Mouse (Mus musculus) forebrain, embryonic 10.5 days (tissue): ENCODE results near the gene C1rl. TPM values are rescaled to one million over a fixed set of nuclear protein-coding genes. Genes with fewer than 3 reads are reported as not detected.
"Not testable (repeated sequence)": the region's sequence is repeated elsewhere in the genome, so short reads cannot be mapped to it uniquely, and the experiment has no call there.

Experiments used
- DNase-seq: peaks from one replicate; pipeline ENCODE4 v3.0.0-alpha.2; 2017; ENCODE audit warnings: low spot score; ENCODE audit errors: extremely low spot score
- H3K27ac ChIP-seq: fragments of 300-500 bp; sonication (generic); 2 replicates; pipeline ENCODE4 v1.5.1; 2016; ENCODE audit warnings: mild to moderate bottlenecking
- H3K27me3 ChIP-seq: fragments of 300-500 bp; sonication (generic); 2 replicates; pipeline ENCODE4 v1.6.1; 2016; ENCODE audit warnings: mild to moderate bottlenecking; ENCODE audit not compliant: poor library complexity, severe bottlenecking
- H3K36me3 ChIP-seq: fragments of 300-500 bp; sonication (generic); replicated peaks from 2 replicates; pipeline ENCODE4 v1.6.1; 2016; ENCODE audit warnings: mild to moderate bottlenecking, moderate library complexity
- H3K4me1 ChIP-seq: fragments of 300-500 bp; sonication (generic); 2 replicates; pipeline ENCODE4 v1.6.1; 2016
- H3K4me3 ChIP-seq: fragments of 300-500 bp; sonication (generic); 2 replicates; pipeline ENCODE4 v1.5.1; 2016; ENCODE audit warnings: mild to moderate bottlenecking, moderate library complexity
- H3K9me3 ChIP-seq: fragments of 300-500 bp; sonication (generic); 2 replicates; pipeline ENCODE4 v1.6.1; 2016; ENCODE audit warnings: mild to moderate bottlenecking, moderate library complexity
- WGBS: fragments of 180-500 bp; shearing (Covaris S2); methylation state at CpG from one replicate; pipeline ENCODE4 v1.1.7; 2016; 5-methylcytosine and 5-hydroxymethylcytosine counted together
- polyA plus RNA-seq: library from polyadenylated mRNA; unstranded; fragments of >200 nt; fragmentation: Nextera tagmentation; extraction: Ambion mirVana; gene quantifications from 2 replicates; pipeline ENCODE4 v1.2.1, GENCODE M21; 2016

Gene C1rl
- polyA plus RNA-seq, 1 experiment from 2014 or later: 0.11 TPM

GRCm38 (mm10) chr6:124476796-124477195 lies 16.1 kb upstream of the C1rl start:
- 91% methylated on average over 11 of the region's 11 CpGs for WGBS
- Histone ChIP-seq H3K4me1 (no peaks in the 10 kb centered on the region; the same call in 1 of the 2 replicates), H3K9me3 (no peaks in the 10 kb centered on the region), H3K27me3 (no peaks in the 10 kb centered on the region), H3K27ac (no peak overlapping the region), H3K4me3 (no peak overlapping the region), H3K36me3 (no peaks in the 10 kb centered on the region)
- DNase-seq: no peak

- H3K27me3 ChIP-seq: no peaks in the 10 kb centered on the region
- no peak overlapping the region for H3K4me3 ChIP-seq
- H3K4me1 ChIP-seq: no peaks in the 10 kb centered on the region; the same call in 1 of the 2 replicates
- no peaks in the 10 kb centered on the region for H3K9me3 ChIP-seq
- 79% methylated on average over 5 of the region's 5 CpGs for WGBS
- H3K36me3 ChIP-seq: no peaks in the 10 kb centered on the region
- DNase-seq: no peak
- H3K27ac ChIP-seq: no peak overlapping the region
These were observed 15.7 kb upstream of the C1rl start for GRCm38 (mm10) chr6:124477221-124477655.

DNA sequence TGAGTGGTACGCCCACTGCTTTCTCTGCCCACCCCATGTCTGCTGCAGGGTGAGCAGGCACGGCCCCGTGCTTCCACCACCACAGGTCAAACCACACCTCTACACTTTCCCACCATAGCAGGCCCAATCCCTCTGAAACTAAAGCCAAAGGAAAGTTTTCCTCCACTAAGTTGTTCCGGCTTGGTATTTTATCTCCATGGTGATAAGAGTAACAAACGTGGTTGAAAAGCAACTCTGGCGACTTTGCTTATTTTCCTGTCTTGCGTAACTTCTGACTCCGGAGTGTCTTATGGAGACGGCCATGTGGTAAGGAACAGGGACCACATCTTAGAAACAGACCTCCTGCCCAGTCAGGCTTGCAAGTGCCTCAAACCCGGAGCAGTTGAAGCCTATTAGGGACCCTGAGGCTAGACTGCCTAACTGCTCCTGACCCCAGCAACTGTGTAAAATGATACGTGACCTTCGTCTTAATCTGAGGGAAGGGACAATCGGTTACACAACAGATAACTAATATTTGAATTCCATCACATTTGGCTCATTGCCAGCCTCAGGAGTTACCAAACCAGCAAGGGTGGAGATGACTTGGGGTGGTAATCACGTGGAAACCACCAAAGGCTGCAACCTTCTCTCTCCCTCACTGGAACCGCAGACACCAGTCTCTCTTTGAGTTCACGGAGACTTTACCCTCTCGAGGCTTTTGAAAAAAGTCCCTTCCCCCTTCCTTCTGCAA lies 14.8 kb upstream of the C1rl start:
- H3K27me3 ChIP-seq: no peaks in the 10 kb centered on the region
- no peak overlapping the region for H3K27ac ChIP-seq
- no peaks in the 10 kb centered on the region for H3K36me3 ChIP-seq
- H3K4me1 ChIP-seq: no peaks in the 10 kb centered on the region; the same call in 1 of the 2 replicates
- DNase-seq: no peak
- no peaks in the 10 kb centered on the region for H3K9me3 ChIP-seq
- H3K4me3 ChIP-seq: no peak overlapping the region
- 82% methylated on average over 17 of the region's 17 CpGs for WGBS

GRCm38 (mm10) chr6:124478874-124479572 lies 13.9 kb upstream of the C1rl start:
- no peak for DNase-seq
- Histone ChIP-seq H3K4me3 (no peak overlapping the region), H3K36me3 (no peaks in the 10 kb centered on the region), H3K9me3 (no peaks in the 10 kb centered on the region), H3K27ac (no peak overlapping the region), H3K4me1 (no peaks in the 10 kb centered on the region; the same call in 1 of the 2 replicates), H3K27me3 (no peaks in the 10 kb centered on the region)
- 90% methylated on average over 3 of the region's 3 CpGs for WGBS

- Histone ChIP-seq H3K27me3 (no peaks in the 10 kb centered on the region), H3K27ac (no peak overlapping the region), H3K36me3 (no peaks in the 10 kb centered on the region), H3K9me3 (no peaks in the 10 kb centered on the region), H3K4me3 (no peak overlapping the region), H3K4me1 (no peaks in the 10 kb centered on the region; the same call in 1 of the 2 replicates)
- no peak for DNase-seq
- 86% methylated on average over 3 of the region's 3 CpGs for WGBS
These were observed 13.4 kb upstream of the C1rl start for GRCm38 (mm10) chr6:124479573-124479930.

- Histone ChIP-seq H3K36me3 (no peaks in the 10 kb centered on the region), H3K4me1 (peaks cover 3% of the 10 kb centered on the region), H3K27me3 (no peaks in the 10 kb centered on the region), H3K4me3 (no peak overlapping the region), H3K9me3 (no peaks in the 10 kb centered on the region), H3K27ac (no peak overlapping the region)
- 61% methylated on average over 4 of the region's 4 CpGs for WGBS
- DNase-seq: no peak
These were observed 12.6 kb upstream of the C1rl start for GRCm38 (mm10) chr6:124480295-124480694.

DNA sequence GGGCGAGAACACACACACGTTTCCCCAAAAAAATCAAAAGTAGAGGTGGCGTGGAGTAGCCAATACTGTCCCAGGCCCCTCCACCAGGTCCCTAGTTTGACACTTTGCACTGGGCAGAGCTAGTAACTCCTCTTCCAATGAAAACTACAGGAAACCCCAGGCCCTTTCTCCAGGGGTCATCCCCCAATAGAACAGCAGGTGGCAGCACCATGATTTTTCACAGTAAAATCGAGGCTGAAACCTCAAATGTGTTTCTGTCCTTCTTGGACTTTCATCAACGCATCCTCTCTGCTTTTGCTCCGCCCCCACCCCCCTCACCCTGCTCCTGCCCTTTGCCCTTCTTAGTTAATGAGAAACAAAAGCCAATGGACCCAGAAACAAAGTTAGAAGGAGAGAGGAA lies 11.3 kb upstream of the C1rl start:
- Histone ChIP-seq H3K9me3 (no peaks in the 10 kb centered on the region), H3K4me1 (peaks cover 4% of the 10 kb centered on the region), H3K36me3 (no peaks in the 10 kb centered on the region), H3K4me3 (no peak overlapping the region), H3K27me3 (no peaks in the 10 kb centered on the region), H3K27ac (no peak overlapping the region)
- WGBS: 24% methylated on average over 6 of the region's 6 CpGs
- DNase-seq: peak; percentile 51

DNA sequence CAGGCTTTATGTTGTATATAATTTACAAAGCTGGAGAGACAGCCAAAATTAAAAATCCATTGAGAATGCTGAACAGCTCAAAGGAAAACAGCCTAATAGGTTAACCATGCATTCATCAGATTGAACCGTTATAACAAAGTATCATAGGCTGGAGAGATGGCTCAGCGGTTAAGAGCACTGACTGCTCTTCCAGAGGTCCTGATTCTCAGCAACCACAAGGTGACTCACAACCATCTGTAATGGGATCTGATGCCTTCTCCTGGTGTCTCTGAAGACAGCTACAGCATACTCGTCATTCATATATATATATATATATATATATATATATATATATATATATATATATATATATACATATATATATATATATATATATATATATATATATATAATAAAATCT lies 9.1 kb upstream of the C1rl start:
- DNase-seq, H3K4me3 ChIP-seq, H3K27me3 ChIP-seq, H3K27ac ChIP-seq, H3K4me1 ChIP-seq, H3K9me3 ChIP-seq, H3K36me3 ChIP-seq: not testable (repeated sequence)
- 92% methylated on average over 3 of the region's 3 CpGs for WGBS

- WGBS: 87% methylated on average over 7 of the region's 7 CpGs
- DNase-seq: no peak
- Histone ChIP-seq H3K9me3 (no peaks in the 10 kb centered on the region), H3K27me3 (no peaks in the 10 kb centered on the region), H3K4me3 (no peak overlapping the region), H3K27ac (no peak overlapping the region), H3K4me1 (peaks cover 4% of the 10 kb centered on the region), H3K36me3 (no peaks in the 10 kb centered on the region)
These were observed 8.1 kb upstream of the C1rl start for GRCm38 (mm10) chr6:124484851-124485250.

GRCm38 (mm10) chr6:124485414-124486144 lies 7.3 kb upstream of the C1rl start:
- Histone ChIP-seq H3K36me3 (no peaks in the 10 kb centered on the region), H3K27ac (no peak overlapping the region), H3K9me3 (no peaks in the 10 kb centered on the region), H3K27me3 (no peaks in the 10 kb centered on the region), H3K4me1 (peaks cover 4% of the 10 kb centered on the region), H3K4me3 (peak overlapping the region; percentile 40)
- WGBS: 39% methylated on average over 21 of the region's 21 CpGs
- DNase-seq: peak; percentile 40

GRCm38 (mm10) chr6:124487509-124487908 lies 5.4 kb upstream of the C1rl start:
- WGBS: 61% methylated on average over 2 of the region's 2 CpGs
- H3K4me3 ChIP-seq: no peak overlapping the region
- DNase-seq: no peak

GRCm38 (mm10) chr6:124488952-124489351 lies 4.0 kb upstream of the C1rl start:
- DNase-seq: no peak
- Histone ChIP-seq H3K4me3 (no peak overlapping the region), H3K27ac (no peak overlapping the region), H3K4me1 (peaks cover 11% of the 10 kb centered on the region), H3K9me3 (no peaks in the 10 kb centered on the region), H3K36me3 (no peaks in the 10 kb centered on the region), H3K27me3 (no peaks in the 10 kb centered on the region)
- 87% methylated on average over 4 of the region's 4 CpGs for WGBS

More at GRCm38 (mm10) chr6:124487509-124487908, 5.4 kb upstream of the C1rl start:
- Histone ChIP-seq H3K9me3 (no peaks in the 10 kb centered on the region), H3K27me3 (no peaks in the 10 kb centered on the region), H3K4me1 (peaks cover 4% of the 10 kb centered on the region), H3K27ac (no peak overlapping the region), H3K36me3 (no peaks in the 10 kb centered on the region)

DNA sequence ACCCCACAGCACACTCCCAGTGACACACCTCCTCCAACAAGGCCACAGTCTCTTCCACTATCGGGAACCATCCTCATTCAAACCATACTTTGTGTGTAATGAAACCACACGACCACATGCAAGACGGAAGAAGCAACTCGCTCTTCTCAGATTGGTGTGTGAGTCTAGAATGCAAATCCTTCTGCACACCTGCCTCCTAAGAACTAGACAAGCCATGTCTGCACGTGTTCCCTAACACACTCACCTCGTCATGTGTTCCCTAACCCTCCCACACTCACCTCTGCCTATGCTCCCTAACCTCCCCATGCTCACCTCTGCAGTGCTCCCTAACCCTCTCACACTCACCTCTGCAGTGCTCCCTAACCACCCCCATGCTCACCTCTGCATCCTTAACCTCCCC lies 1.5 kb upstream of the C1rl start:
- WGBS: 84% methylated on average over 6 of the region's 6 CpGs
- H3K27ac ChIP-seq: no peak overlapping the region

More for the DNA sequence above, 1.5 kb upstream of the C1rl start:
- Histone ChIP-seq H3K36me3 (no peaks in the 10 kb centered on the region), H3K9me3 (peaks cover 8% of the 10 kb centered on the region; the same call in 1 of the 2 replicates), H3K4me3 (no peak overlapping the region), H3K4me1 (peaks cover 7% of the 10 kb centered on the region), H3K27me3 (no peaks in the 10 kb centered on the region)
- DNase-seq: no peak
